In genomic region chr5:102742554-102743255, GRCm38 (mm10) we compare ENCODE assay signal across 16 mouse cellular contexts.
"Had no signal": no experiment of that assay in that cellular context is flagged by ENCODE, and none has a peak within 500 bp of the region (broad histone marks: within the 10 kb centered on the region; RNA-seq: fewer than 3 reads in every experiment).

No protein-coding gene starts in this region.

- H3K27ac ChIP-seq: intestine, embryonic 15.5 days; layer of hippocampus, adult 2 months; limb, embryonic 10.5 days; limb, embryonic 13.5 days; liver, embryonic 12.5 days; liver, embryonic 15.5 days; macrophage had no signal

- H3K4me2 ChIP-seq: intestine, embryonic 15.5 days; limb, embryonic 13.5 days; liver, embryonic 12.5 days; liver, embryonic 15.5 days had no signal

- DNase-seq: kidney, adult 11 months; kidney, postnatal 14 days; layer of hippocampus, adult 9-11 months; liver; lung, adult 18-20 months; midbrain, embryonic 14.5 days; thymus, adult 18-20 months; thymus, postnatal 36 days had no signal

- ATAC-seq: hindbrain, embryonic 16.5 days; intestine, embryonic 15.5 days; liver, embryonic 12.5 days had no signal

- H3K27me3 ChIP-seq: intestine, embryonic 15.5 days; liver, embryonic 12.5 days; liver, embryonic 15.5 days had no signal

- H3K4me1 ChIP-seq: liver, embryonic 12.5 days; liver, embryonic 15.5 days had no signal

- H3K9ac ChIP-seq: intestine, embryonic 15.5 days; limb, embryonic 13.5 days; liver, embryonic 12.5 days; liver, embryonic 15.5 days had no signal

- H3K4me3 ChIP-seq: intestine, embryonic 15.5 days; layer of hippocampus, adult 2 months; limb, embryonic 10.5 days; limb, embryonic 13.5 days; liver, embryonic 12.5 days; liver, embryonic 15.5 days had no signal

- H3K36me3 ChIP-seq: intestine, embryonic 15.5 days; limb, embryonic 10.5 days; limb, embryonic 13.5 days; liver, embryonic 12.5 days; liver, embryonic 15.5 days had no signal

- H3K9me3 ChIP-seq: intestine, embryonic 15.5 days; limb, embryonic 10.5 days; limb, embryonic 13.5 days; liver, embryonic 12.5 days; liver, embryonic 15.5 days had no signal
